Mouse (Mus musculus): ENCODE results near the gene Mrpl17. TPM values are rescaled to one million over a fixed set of nuclear protein-coding genes. Genes with fewer than 3 reads are reported as not detected.

The Mrpl17 gene
- polyA plus RNA-seq, 1 experiment: 554 TPM

- no peak for TF ChIP-seq CTCF (IDR thresholded peaks at IDR 0.05; ENCODE audit: control insufficient read depth, insufficient read depth, insufficient read length)
- TF ChIP-seq MAX (IDR thresholded peaks at IDR 0.05): no peak
- Histone ChIP-seq H3K27me3 (ENCODE audit: control insufficient read depth, insufficient read depth, insufficient read length) (peaks cover 5% of the 10 kb centered on the region), H3K79me3 (ENCODE audit: low read depth) (no peaks in the 10 kb centered on the region), H3ac (ENCODE audit: control insufficient read depth, insufficient read length, low read depth) (no peak overlapping the region), H3K36me3 (ENCODE audit: control insufficient read depth, insufficient read depth) (no peaks in the 10 kb centered on the region), H3K79me2 (ENCODE audit: control insufficient read depth, insufficient read depth) (no peaks in the 10 kb centered on the region), H3K4me3 (ENCODE audit: insufficient read depth, poor library complexity, severe bottlenecking) (no peak overlapping the region)
These were observed 46.6 kb downstream of the Mrpl17 start for GRCm38 (mm10) chr7:105764331-105764730.

- Histone ChIP-seq H3K79me3 (ENCODE audit: low read depth) (no peaks in the 10 kb centered on the region), H3K36me3 (ENCODE audit: control insufficient read depth, insufficient read depth) (no peaks in the 10 kb centered on the region), H3K27me3 (ENCODE audit: control insufficient read depth, insufficient read depth, insufficient read length) (peaks cover 10% of the 10 kb centered on the region), H3K79me2 (ENCODE audit: control insufficient read depth, insufficient read depth) (no peaks in the 10 kb centered on the region), H3ac (ENCODE audit: control insufficient read depth, insufficient read length, low read depth) (no peak overlapping the region), H3K4me3 (ENCODE audit: insufficient read depth, poor library complexity, severe bottlenecking) (no peak overlapping the region)
- TF ChIP-seq MYOG (IDR thresholded peaks at IDR 0.05; ENCODE audit: control insufficient read depth, extremely low read depth, insufficient read length) (no peak), FOSL1 (IDR thresholded peaks at IDR 0.05; ENCODE audit: insufficient read depth, low read length, poor library complexity, severe bottlenecking) (no peak)
These were observed 48.2 kb downstream of the Mrpl17 start for GRCm38 (mm10) chr7:105762517-105763270.

- TF ChIP-seq MYOD1 (IDR thresholded peaks at IDR 0.05; ENCODE audit: control insufficient read depth, insufficient read length, low read depth) (no peak), FOSL1 (IDR thresholded peaks at IDR 0.05; ENCODE audit: insufficient read depth, low read length, poor library complexity, severe bottlenecking) (no peak), MAX (IDR thresholded peaks at IDR 0.05) (no peak), MYOG (IDR thresholded peaks at IDR 0.05; ENCODE audit: control insufficient read depth, extremely low read depth, insufficient read length) (no peak), USF1 (IDR thresholded peaks at IDR 0.05; ENCODE audit: low read depth) (no peak), CEBPB (IDR thresholded peaks at IDR 0.05; ENCODE audit: low read depth) (no peak), CTCF (IDR thresholded peaks at IDR 0.05; ENCODE audit: control insufficient read depth, insufficient read depth, insufficient read length) (no peak)
- Histone ChIP-seq H3K27me3 (ENCODE audit: control insufficient read depth, insufficient read depth, insufficient read length) (peaks cover 10% of the 10 kb centered on the region), H3K4me3 (ENCODE audit: insufficient read depth, poor library complexity, severe bottlenecking) (no peak overlapping the region), H3K79me3 (ENCODE audit: low read depth) (no peaks in the 10 kb centered on the region), H3K36me3 (ENCODE audit: control insufficient read depth, insufficient read depth) (no peaks in the 10 kb centered on the region), H3K79me2 (ENCODE audit: control insufficient read depth, insufficient read depth) (no peaks in the 10 kb centered on the region), H3ac (ENCODE audit: control insufficient read depth, insufficient read length, low read depth) (no peak overlapping the region)
These were observed 49.0 kb downstream of the Mrpl17 start for GRCm38 (mm10) chr7:105761813-105762484.

GRCm38 (mm10) chr7:105753281-105753680 lies 57.6 kb downstream of the Mrpl17 start:
- Histone ChIP-seq H3ac (ENCODE audit: control insufficient read depth, insufficient read length, low read depth) (no peak overlapping the region), H3K4me3 (ENCODE audit: insufficient read depth, poor library complexity, severe bottlenecking) (no peak overlapping the region), H3K79me3 (ENCODE audit: low read depth) (peaks cover 7% of the 10 kb centered on the region), H3K36me3 (ENCODE audit: control insufficient read depth, insufficient read depth) (no peaks in the 10 kb centered on the region), H3K79me2 (ENCODE audit: control insufficient read depth, insufficient read depth) (peaks cover 11% of the 10 kb centered on the region), H3K27me3 (ENCODE audit: control insufficient read depth, insufficient read depth, insufficient read length) (peaks cover 4% of the 10 kb centered on the region)
- TF ChIP-seq MAX (IDR thresholded peaks at IDR 0.05): no peak
- no peak for TF ChIP-seq FOSL1 (IDR thresholded peaks at IDR 0.05; ENCODE audit: insufficient read depth, low read length, poor library complexity, severe bottlenecking)
- TF ChIP-seq USF1 (IDR thresholded peaks at IDR 0.05; ENCODE audit: low read depth): no peak
- TF ChIP-seq CTCF (IDR thresholded peaks at IDR 0.05; ENCODE audit: control insufficient read depth, insufficient read depth, insufficient read length): no peak
- TF ChIP-seq CEBPB (IDR thresholded peaks at IDR 0.05; ENCODE audit: low read depth): no peak
- no peak for TF ChIP-seq MYOG (IDR thresholded peaks at IDR 0.05; ENCODE audit: control insufficient read depth, extremely low read depth, insufficient read length)
- no peak for TF ChIP-seq MYOD1 (IDR thresholded peaks at IDR 0.05; ENCODE audit: control insufficient read depth, insufficient read length, low read depth)

Other genes with a start within 250 kb of the Mrpl17 start
- gene Apbb1, start 229.4 kb downstream of the Mrpl17 start, polyA plus RNA-seq (2012; fragmentation: generic; extraction: Trizol): 22.4 TPM
- gene Hpx, start 211.0 kb downstream of the Mrpl17 start, polyA plus RNA-seq (2012; fragmentation: generic; extraction: Trizol): 0.22 TPM
- 44.4 TPM for gene Trim3, start 177.5 kb downstream of the Mrpl17 start, polyA plus RNA-seq (2012; fragmentation: generic; extraction: Trizol)
- 203 TPM for gene Timm10b, start 171.0 kb downstream of the Mrpl17 start, polyA plus RNA-seq (2012; fragmentation: generic; extraction: Trizol)
- gene Arfip2, start 170.7 kb downstream of the Mrpl17 start, polyA plus RNA-seq (2012; fragmentation: generic; extraction: Trizol): 68.2 TPM
- 56.8 TPM for gene Gm45799, start 170.5 kb downstream of the Mrpl17 start, polyA plus RNA-seq (2012; fragmentation: generic; extraction: Trizol)
- 0.35 TPM for gene Dnhd1, start 160.3 kb downstream of the Mrpl17 start, polyA plus RNA-seq (2012; fragmentation: generic; extraction: Trizol)
- gene Ilk, start 74.5 kb downstream of the Mrpl17 start, polyA plus RNA-seq (2012; fragmentation: generic; extraction: Trizol): 375 TPM
- gene Rrp8, start 73.7 kb downstream of the Mrpl17 start, polyA plus RNA-seq (2012; fragmentation: generic; extraction: Trizol): 35.8 TPM
- 327 TPM for gene Taf10, start 66.7 kb downstream of the Mrpl17 start, polyA plus RNA-seq (2012; fragmentation: generic; extraction: Trizol)
- 41.6 TPM for gene Tpp1, start 58.9 kb downstream of the Mrpl17 start, polyA plus RNA-seq (2012; fragmentation: generic; extraction: Trizol)
- 1.8 TPM for gene Dchs1, start 23.4 kb downstream of the Mrpl17 start, polyA plus RNA-seq (2012; fragmentation: generic; extraction: Trizol)
- gene Gm4070, start 142.9 kb upstream of the Mrpl17 start, polyA plus RNA-seq (2012; fragmentation: generic; extraction: Trizol): 0.02 TPM

Data from C2C12 (cell line).